ENCODE assay signal across 16 mouse cellular contexts in the genomic region with DNA sequence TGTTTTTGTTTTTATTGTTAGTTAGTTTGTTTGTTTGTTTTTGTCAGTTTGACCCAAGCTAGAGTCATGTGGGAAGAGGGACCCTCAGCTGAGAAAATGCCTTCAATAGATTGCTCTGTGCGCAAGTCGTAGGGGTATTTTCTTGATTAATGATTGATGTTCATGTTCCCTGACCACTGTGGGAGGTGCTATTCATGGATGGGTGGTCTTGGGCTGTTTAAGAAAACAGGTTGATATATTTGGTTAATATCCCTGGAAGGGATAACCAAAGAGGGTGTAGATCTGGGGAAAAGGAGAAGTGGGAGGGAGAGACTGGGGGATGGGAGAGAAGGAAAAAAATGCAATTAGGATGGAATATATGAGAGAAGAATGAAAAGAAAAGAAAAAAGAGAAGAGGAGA.
"Had no signal": no experiment of that assay in that cellular context is flagged by ENCODE, and none has a peak within 500 bp of the region (broad histone marks: within the 10 kb centered on the region; RNA-seq: fewer than 3 reads in every experiment).

No protein-coding gene starts in this region.

- H3K36me3 ChIP-seq: lung, embryonic 15.5 days; midbrain, embryonic 13.5 days; midbrain, embryonic 15.5 days; neural tube, embryonic 12.5 days had no signal

- H3K4me1 ChIP-seq: lung, embryonic 15.5 days; megakaryocyte, embryonic 14.5 days; midbrain, embryonic 13.5 days; midbrain, embryonic 15.5 days; neural tube, embryonic 12.5 days had no signal

- H3K27ac ChIP-seq: lung, embryonic 15.5 days; macrophage; midbrain, embryonic 13.5 days; midbrain, embryonic 15.5 days; neural tube, embryonic 12.5 days had no signal

- ATAC-seq: liver, postnatal 0 days; lung, postnatal 0 days; midbrain, embryonic 13.5 days; midbrain, embryonic 15.5 days had no signal

- H3K9me3 ChIP-seq: lung, embryonic 15.5 days; megakaryocyte, embryonic 14.5 days; midbrain, embryonic 13.5 days; midbrain, embryonic 15.5 days; neural tube, embryonic 12.5 days had no signal

- H3K9ac ChIP-seq: liver, postnatal 0 days; lung, embryonic 15.5 days; midbrain, embryonic 13.5 days; midbrain, embryonic 15.5 days; neural tube, embryonic 12.5 days had no signal

- H3K27me3 ChIP-seq: lung, embryonic 15.5 days; midbrain, embryonic 13.5 days; midbrain, embryonic 15.5 days; neural tube, embryonic 12.5 days had no signal

- DNase-seq: liver, postnatal 0 days; lung, adult 2 months; lung, postnatal 14 days; lung, postnatal 36 days; right cerebral cortex, postnatal 14 days; thymus, adult 2 months; thymus, postnatal 25 days; thymus, postnatal 4 days had no signal

- H3K4me2 ChIP-seq: lung, embryonic 15.5 days; midbrain, embryonic 11.5 days; midbrain, embryonic 13.5 days; midbrain, embryonic 15.5 days; neural tube, embryonic 12.5 days had no signal

- H3K4me3 ChIP-seq: lung, embryonic 15.5 days; megakaryocyte, embryonic 14.5 days; midbrain, embryonic 13.5 days; midbrain, embryonic 15.5 days; neural tube, embryonic 12.5 days had no signal
